Mouse (Mus musculus) hindbrain, embryonic 10.5 days (tissue): ENCODE results near the gene Sdhaf1. TPM values are rescaled to one million over a fixed set of nuclear protein-coding genes. Genes with fewer than 3 reads are reported as not detected.

Experiments used
- DNase-seq: peaks from one replicate; pipeline ENCODE4 v3.0.0-alpha.2; 2017; ENCODE audit warnings: low spot score
- H3K27ac ChIP-seq: fragments of 300-500 bp; sonication (generic); 2 replicates; pipeline ENCODE4 v1.5.1; 2016; ENCODE audit warnings: mild to moderate bottlenecking, moderate library complexity
- H3K27me3 ChIP-seq: fragments of 300-500 bp; sonication (generic); 2 replicates; pipeline ENCODE4 v1.6.1; 2016; ENCODE audit warnings: mild to moderate bottlenecking; ENCODE audit not compliant: poor library complexity, insufficient read depth, severe bottlenecking
- H3K36me3 ChIP-seq: fragments of 300-500 bp; sonication (generic); 2 replicates; pipeline ENCODE4 v1.6.1; 2016; ENCODE audit warnings: mild to moderate bottlenecking, moderate library complexity
- H3K4me1 ChIP-seq: fragments of 300-500 bp; sonication (generic); replicated peaks from 2 replicates; pipeline ENCODE4 v1.6.1; 2016; ENCODE audit warnings: mild to moderate bottlenecking
- H3K4me3 ChIP-seq: fragments of 300-500 bp; sonication (generic); 2 replicates; pipeline ENCODE4 v1.5.1; 2016; ENCODE audit warnings: mild to moderate bottlenecking, moderate library complexity
- H3K9me3 ChIP-seq: fragments of 300-500 bp; sonication (generic); 2 replicates; pipeline ENCODE4 v1.6.1; 2016; ENCODE audit warnings: mild to moderate bottlenecking, moderate library complexity
- WGBS: fragments of 180-500 bp; shearing (Covaris S2); methylation state at CpG from one replicate; pipeline ENCODE4 v1.1.7; 2016; 5-methylcytosine and 5-hydroxymethylcytosine counted together
- polyA plus RNA-seq: library from polyadenylated mRNA; unstranded; fragments of >200 nt; fragmentation: Nextera tagmentation; extraction: Ambion mirVana; gene quantifications from 2 replicates; pipeline ENCODE4 v1.2.1, GENCODE M21; 2016

Gene Sdhaf1
- polyA plus RNA-seq, result 19.6 and 23.1 TPM in 2 replicates

- H3K9me3 ChIP-seq, result 0 out of 2 replicates have a peak, but pooled peaks cover 4% of the 10 kb centered on the region
- H3K4me3 ChIP-seq, result peak within 1 kb of the TSS; percentile 88
- DNase-seq, result no peak
- peak within 1 kb of the TSS; percentile 92 for H3K27ac ChIP-seq
- peaks cover 22% of the 10 kb centered on the region for H3K4me1 ChIP-seq
- 0 out of 2 replicates have a peak, but pooled peaks cover 2% of the 10 kb centered on the region for H3K36me3 ChIP-seq
- peaks cover 6% of the 10 kb centered on the region; the same call in 1 of the 2 replicates for H3K27me3 ChIP-seq
- 79% methylated on average over 3 of the region's 3 CpGs for WGBS
Observed at GRCm38 (mm10) chr7:30323795-30324194, at the start of gene Sdhaf1. TSS of gene Sdhaf1 (minus strand) at chr7:30323895.

- Histone ChIP-seq H3K9me3 (no peaks in the 10 kb centered on the region), H3K4me3 (no peak overlapping the region), H3K4me1 (peaks cover 14% of the 10 kb centered on the region), H3K27me3 (peaks cover 28% of the 10 kb centered on the region), H3K27ac (no peak overlapping the region), H3K36me3 (no peaks in the 10 kb centered on the region)
- DNase-seq, result no peak
- WGBS, result 72% methylated on average over 2 of the region's 2 CpGs
Observed at GRCm38 (mm10) chr7:30367466-30367865, 43.8 kb upstream of the Sdhaf1 start.

- no peak for DNase-seq
- Histone ChIP-seq H3K27ac (peak overlapping the region; percentile 91), H3K4me1 (peaks cover 50% of the 10 kb centered on the region), H3K36me3 (peaks cover 20% of the 10 kb centered on the region), H3K4me3 (peak overlapping the region; percentile 89), H3K9me3 (no peaks in the 10 kb centered on the region; the same call in 1 of the 2 replicates), H3K27me3 (peaks cover 28% of the 10 kb centered on the region)
- WGBS, result 66% methylated on average over 6 of the region's 6 CpGs
Observed at GRCm38 (mm10) chr7:30363344-30363738, 39.6 kb upstream of the Sdhaf1 start.

GRCm38 (mm10) chr7:30362652-30363343 lies 39.1 kb upstream of the Sdhaf1 start, which contains the start of gene Lrfn3:
TSS of gene Lrfn3 (minus strand) at chr7:30362772.
- 1% methylated on average over 51 of the region's 55 CpGs for WGBS
- peaks cover 54% of the 10 kb centered on the region for H3K4me1 ChIP-seq
- H3K4me3 ChIP-seq, result peak within 1 kb of the TSS; percentile 89
- H3K27me3 ChIP-seq, result peaks cover 28% of the 10 kb centered on the region
- no peaks in the 10 kb centered on the region; the same call in 1 of the 2 replicates for H3K9me3 ChIP-seq
- H3K27ac ChIP-seq, result peak within 1 kb of the TSS; percentile 91
- peak; percentile 78 for DNase-seq
- H3K36me3 ChIP-seq, result peaks cover 20% of the 10 kb centered on the region

- WGBS, result 94% methylated on average over 17 of the region's 17 CpGs
- Histone ChIP-seq H3K4me1 (peaks cover 54% of the 10 kb centered on the region), H3K9me3 (no peaks in the 10 kb centered on the region; the same call in 1 of the 2 replicates), H3K27me3 (peaks cover 14% of the 10 kb centered on the region), H3K36me3 (peaks cover 45% of the 10 kb centered on the region), H3K27ac (no peak overlapping the region), H3K4me3 (no peak overlapping the region)
- DNase-seq, result no peak
Observed at GRCm38 (mm10) chr7:30360028-30360427, 36.3 kb upstream of the Sdhaf1 start.

- DNase-seq, result no peak
- H3K9me3 ChIP-seq, result no peaks in the 10 kb centered on the region; the same call in 1 of the 2 replicates
- H3K4me1 ChIP-seq, result peaks cover 56% of the 10 kb centered on the region
- WGBS, result 81% methylated on average over 31 of the region's 31 CpGs
- H3K27ac ChIP-seq, result no peak overlapping the region
- no peak overlapping the region; the same call in 1 of the 2 replicates for H3K4me3 ChIP-seq
- H3K36me3 ChIP-seq, result peaks cover 51% of the 10 kb centered on the region
- peaks cover 7% of the 10 kb centered on the region for H3K27me3 ChIP-seq
Observed at GRCm38 (mm10) chr7:30359276-30359865, 35.7 kb upstream of the Sdhaf1 start.

- DNase-seq, result no peak
- no peak overlapping the region for H3K4me3 ChIP-seq
- peaks cover 61% of the 10 kb centered on the region for H3K4me1 ChIP-seq
- no peak overlapping the region for H3K27ac ChIP-seq
- H3K9me3 ChIP-seq, result no peaks in the 10 kb centered on the region; the same call in 1 of the 2 replicates
- WGBS, result 76% methylated on average over 7 of the region's 7 CpGs
- H3K27me3 ChIP-seq, result no peaks in the 10 kb centered on the region
- H3K36me3 ChIP-seq, result peaks cover 51% of the 10 kb centered on the region
Observed at GRCm38 (mm10) chr7:30358378-30359186, 34.9 kb upstream of the Sdhaf1 start.

- WGBS, result 72% methylated on average over 4 of the region's 4 CpGs
- H3K27ac ChIP-seq, result no peak overlapping the region
- no peaks in the 10 kb centered on the region for H3K9me3 ChIP-seq
- peaks cover 8% of the 10 kb centered on the region for H3K27me3 ChIP-seq
- H3K4me1 ChIP-seq, result peaks cover 20% of the 10 kb centered on the region
- peaks cover 33% of the 10 kb centered on the region for H3K36me3 ChIP-seq
- H3K4me3 ChIP-seq, result no peak overlapping the region
- DNase-seq, result no peak
Observed at GRCm38 (mm10) chr7:30354059-30354458, 30.4 kb upstream of the Sdhaf1 start.

GRCm38 (mm10) chr7:30353279-30353822 lies 29.7 kb upstream of the Sdhaf1 start:
- H3K9me3 ChIP-seq, result no peaks in the 10 kb centered on the region
- peaks cover 15% of the 10 kb centered on the region for H3K27me3 ChIP-seq
- peaks cover 32% of the 10 kb centered on the region for H3K36me3 ChIP-seq
- peaks cover 18% of the 10 kb centered on the region; the same call in 1 of the 2 replicates for H3K4me1 ChIP-seq
- peak; percentile 67 for DNase-seq
- H3K27ac ChIP-seq, result no peak overlapping the region
- WGBS, result 24% methylated on average over 6 of the region's 6 CpGs
- no peak overlapping the region for H3K4me3 ChIP-seq

- Histone ChIP-seq H3K9me3 (no peaks in the 10 kb centered on the region), H3K4me3 (peak overlapping the region; percentile 24), H3K36me3 (no peaks in the 10 kb centered on the region), H3K4me1 (peaks cover 6% of the 10 kb centered on the region; the same call in 1 of the 2 replicates), H3K27ac (no peak overlapping the region), H3K27me3 (peaks cover 37% of the 10 kb centered on the region)
- peak; percentile 77 for DNase-seq
- WGBS, result 2% methylated on average over 30 of the region's 30 CpGs
Observed at GRCm38 (mm10) chr7:30347828-30348227, 24.1 kb upstream of the Sdhaf1 start.

GRCm38 (mm10) chr7:30346635-30347379 lies 23.1 kb upstream of the Sdhaf1 start:
- Histone ChIP-seq H3K27ac (no peak overlapping the region), H3K27me3 (peaks cover 37% of the 10 kb centered on the region), H3K36me3 (no peaks in the 10 kb centered on the region), H3K9me3 (no peaks in the 10 kb centered on the region), H3K4me1 (peaks cover 4% of the 10 kb centered on the region; the same call in 1 of the 2 replicates), H3K4me3 (no peak overlapping the region)
- WGBS, result 27% methylated on average over 21 of the region's 21 CpGs
- peak; percentile 73 for DNase-seq
